Mouse (Mus musculus) kidney, adult 2 months (tissue): Measurements from ENCODE around the gene Fam19a5.

Source experiments
- CTCF ChIP-seq: fragments of 200-500 bp; conservative IDR thresholded peaks from 2 replicates; pipeline ENCODE4 v1.5.1; 2011; ENCODE audit warnings: low read depth, mild to moderate bottlenecking, control low read depth, low read length, moderate library complexity, mixed read lengths; ENCODE audit not compliant: insufficient read depth, insufficient read length
- POLR2A ChIP-seq: fragments of 200-500 bp; IDR thresholded peaks from one replicate; pipeline ENCODE4 v1.6.1; 2011; ENCODE audit warnings: low read depth, low read length, control low read depth

DNA sequence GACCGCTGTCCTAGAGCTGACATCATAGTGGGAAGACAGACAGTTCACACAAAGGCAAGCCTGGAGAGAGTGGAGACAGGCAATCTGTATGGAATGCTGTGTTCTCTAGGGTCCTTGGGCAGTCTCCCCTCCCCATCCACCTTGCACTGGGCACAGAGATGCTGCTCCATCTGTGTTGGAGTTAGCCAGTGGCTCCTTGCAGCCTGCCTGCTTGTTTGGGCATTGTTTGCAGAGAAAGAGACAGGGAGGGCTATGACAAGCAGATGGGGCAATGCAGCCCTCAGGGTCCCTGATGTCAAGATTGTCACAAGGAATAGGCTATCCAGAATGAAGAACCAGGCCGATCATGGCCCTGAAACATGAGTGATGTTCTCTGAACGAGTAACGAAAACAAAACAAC is 5.6 kb downstream of the Fam19a5 start:
- TF ChIP-seq CTCF, result no peak
- no peak for TF ChIP-seq POLR2A
